Mouse (Mus musculus) lung, postnatal 10 days (tissue): ENCODE measurements around the gene Tssk2.

Source experiments
- DNase-seq: peaks from one replicate; pipeline ENCODE4 v3.0.0; 2021

The Tssk2 gene

DNA sequence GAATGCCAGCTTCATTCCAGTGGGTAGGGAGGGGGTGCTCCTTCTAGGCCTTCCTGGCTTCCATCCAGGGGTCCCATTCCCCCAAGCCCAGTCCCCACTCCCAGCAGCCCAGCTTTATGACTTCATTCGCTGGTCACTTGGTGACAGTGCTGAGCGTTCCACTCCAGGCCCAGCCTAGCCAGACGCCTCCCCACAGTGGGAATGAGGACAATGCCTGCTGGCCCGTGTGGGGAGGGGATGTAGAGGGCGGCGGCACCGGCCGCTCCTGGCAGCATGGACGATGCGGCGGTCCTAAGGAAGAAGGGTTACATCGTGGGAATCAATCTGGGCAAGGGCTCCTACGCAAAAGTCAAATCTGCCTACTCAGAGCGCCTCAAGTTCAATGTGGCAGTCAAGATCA, at the start of gene Tssk2, which contains the start of gene Dgcr2:
Gene Tssk2 (plus strand): TSS at position 176 of the 400 bp plus-strand sequence.
Gene Dgcr2 (minus strand): TSS at position 101 of the 400 bp plus-strand sequence.
- no peak for DNase-seq

DNA sequence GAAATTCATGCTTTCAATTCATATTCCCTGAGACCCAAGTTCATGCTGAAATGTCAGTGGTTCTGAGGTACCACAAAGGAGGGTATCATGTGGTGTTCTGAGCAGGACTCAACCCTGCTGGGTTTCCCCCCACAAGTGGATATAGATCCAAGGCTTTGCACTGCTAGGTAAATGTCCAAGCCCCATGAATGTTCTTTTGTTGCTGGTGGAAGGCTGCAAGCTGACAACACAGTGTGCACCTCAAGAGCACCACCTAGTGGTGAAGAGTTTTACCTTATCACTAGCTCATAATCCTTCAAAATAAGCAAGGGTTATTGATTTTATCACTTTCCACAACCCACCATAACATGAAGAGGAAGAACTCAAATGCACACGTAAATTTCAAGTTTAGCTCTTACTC, 49.5 kb upstream of the Tssk2 start:
- peak; percentile 66 for DNase-seq

DNA sequence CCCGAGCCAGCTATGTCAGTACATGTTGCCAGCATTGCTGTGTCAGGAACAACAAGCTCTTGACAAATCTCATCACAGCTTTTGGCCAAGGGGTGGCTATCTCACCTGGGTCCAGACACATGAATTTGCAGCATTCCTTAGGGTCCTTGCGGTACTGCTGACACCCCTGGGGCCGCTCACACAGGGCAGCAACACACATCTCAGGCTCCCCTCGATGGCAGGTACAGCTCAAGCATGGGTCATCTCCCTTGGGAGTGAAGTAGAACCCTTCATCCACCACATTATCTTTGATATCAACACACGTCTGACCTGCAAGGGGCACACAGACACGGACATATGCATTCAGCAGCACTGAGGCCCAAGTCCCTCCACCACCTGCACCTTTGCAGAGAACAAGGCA, 49.0 kb upstream of the Tssk2 start:
- no peak for DNase-seq

DNA sequence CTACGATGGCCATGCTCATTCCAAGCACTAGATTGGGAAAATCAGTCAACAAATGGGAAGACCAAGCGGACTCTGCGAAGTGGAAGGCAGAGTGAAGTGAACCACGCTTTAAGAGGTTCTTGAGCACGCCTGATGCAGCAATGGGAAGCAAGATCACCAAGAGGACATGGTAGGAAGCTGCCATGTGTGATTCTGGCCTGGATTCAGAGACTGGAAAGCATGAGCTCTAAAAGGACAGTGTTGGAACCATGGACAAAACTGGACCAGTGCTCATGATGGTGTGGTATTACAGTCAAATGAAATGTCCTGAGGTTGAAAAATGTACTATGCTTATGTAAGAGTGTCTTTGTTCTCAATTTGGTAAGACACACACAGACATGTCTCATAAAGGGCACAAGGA, 47.1 kb upstream of the Tssk2 start:
- no peak for DNase-seq

DNA sequence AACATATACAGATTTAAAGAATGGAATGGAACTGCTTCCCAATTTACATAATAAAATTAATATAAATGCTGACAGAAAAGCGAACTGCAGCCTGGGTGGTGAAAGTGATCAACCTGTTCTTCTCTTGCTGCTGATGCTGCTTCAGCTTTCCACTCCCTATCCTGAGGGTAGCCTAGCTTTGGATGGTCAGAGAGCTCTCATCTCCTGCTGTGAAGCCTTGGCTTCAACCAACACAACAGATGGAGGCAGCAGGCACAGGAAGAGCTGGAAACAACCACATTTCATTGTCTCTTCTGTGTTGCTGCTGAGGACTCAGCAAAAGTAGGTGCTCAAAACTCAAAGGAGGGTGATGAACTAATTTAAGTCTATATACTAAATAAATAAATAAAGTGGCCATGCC, 46.6 kb upstream of the Tssk2 start:
- no peak for DNase-seq

DNA sequence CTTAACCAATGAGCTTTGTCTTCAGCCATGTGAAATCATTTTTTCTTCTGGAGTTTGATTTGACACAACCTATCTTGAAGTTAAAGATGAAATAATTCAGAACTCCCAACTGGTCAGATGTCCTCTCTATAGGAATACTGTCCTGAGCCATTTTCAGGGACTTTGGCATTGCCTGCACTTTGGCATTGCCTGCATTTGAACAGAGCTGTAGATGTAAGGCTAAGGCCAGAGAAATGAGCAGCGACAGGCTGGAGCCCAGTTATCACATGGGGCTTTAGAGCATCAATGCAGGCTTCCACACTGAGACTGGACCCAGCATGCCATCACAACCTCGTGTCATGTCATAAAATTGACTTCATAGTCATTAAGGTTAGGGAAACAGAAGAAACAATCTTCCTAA, 45.2 kb upstream of the Tssk2 start:
- no peak for DNase-seq

DNA sequence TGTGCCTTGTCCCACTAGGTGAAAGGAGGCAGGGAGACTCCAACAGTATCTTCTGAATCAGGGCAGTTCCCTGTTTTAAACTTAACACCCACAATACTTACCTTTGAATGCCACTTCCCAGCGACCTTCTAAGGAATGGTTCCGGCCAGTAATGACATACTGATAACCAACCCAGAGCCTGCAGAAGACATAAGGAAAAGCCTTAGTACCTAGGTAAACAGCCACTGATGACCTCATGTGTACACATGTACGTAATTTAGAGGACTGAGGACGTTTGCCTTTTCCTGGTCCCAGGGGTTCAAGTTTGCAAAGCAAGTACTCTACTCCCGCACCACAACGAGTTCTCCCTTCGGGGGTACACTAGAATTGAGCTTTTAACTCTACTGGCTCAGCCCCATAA, 41.3 kb upstream of the Tssk2 start:
- no peak for DNase-seq

DNA sequence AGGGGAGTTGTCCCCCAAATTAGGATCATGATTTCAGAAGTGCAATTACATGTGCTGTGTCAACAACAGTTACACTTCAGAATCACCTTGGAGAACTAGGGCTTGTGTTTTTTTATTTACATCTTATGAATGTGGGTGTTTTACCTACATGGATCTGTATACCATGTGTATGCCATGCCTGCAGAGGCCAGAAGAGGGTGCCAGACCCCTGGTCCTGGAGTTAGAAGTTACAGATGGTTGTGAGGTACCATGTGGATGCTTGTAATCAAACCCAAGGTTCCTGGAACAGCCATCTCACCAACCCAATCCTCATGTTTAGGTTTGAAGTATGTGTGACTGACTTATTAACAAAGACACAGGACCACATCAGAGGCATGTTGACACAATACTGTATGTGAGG, 39.8 kb upstream of the Tssk2 start:
- DNase-seq = no peak

DNA sequence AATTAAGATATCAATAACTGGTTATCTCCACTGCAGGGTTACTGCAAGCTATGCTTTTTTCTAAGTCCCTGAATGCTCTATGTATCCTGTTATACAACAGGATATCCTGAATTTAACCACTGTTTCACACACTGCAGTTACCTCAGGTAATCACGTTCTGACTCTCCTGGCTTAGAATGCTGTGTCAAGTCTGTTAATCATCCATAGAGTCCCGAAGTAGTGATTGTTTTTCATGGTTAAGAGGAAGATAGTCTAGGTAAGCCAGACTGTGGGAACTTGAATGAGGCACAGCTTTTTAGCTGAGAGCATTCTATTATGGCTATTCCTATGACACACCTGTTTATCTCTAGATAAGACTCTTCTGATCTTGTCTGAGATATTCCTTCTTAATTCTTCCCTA, 33.1 kb upstream of the Tssk2 start:
- DNase-seq = no peak

DNA sequence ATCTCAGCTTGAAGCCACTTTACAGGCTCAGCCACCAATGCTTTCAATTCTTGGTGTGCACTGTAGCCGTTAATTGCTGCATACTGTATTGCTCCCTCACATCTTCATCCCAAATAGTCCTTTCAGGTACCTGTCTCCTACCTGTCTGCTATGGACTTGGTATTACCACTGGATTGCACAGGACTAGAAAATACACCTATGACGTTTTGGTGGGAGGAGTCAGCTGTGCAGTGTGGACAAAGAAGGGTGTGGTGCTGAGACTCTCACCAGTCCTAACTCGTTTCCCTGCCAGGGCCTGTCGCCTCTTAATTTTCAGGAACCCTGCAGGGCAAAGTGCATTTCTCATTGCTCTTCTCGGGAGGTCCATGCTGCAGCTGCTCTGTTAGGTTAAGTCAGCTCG, 32.7 kb upstream of the Tssk2 start:
- peak; percentile 27 for DNase-seq

DNA sequence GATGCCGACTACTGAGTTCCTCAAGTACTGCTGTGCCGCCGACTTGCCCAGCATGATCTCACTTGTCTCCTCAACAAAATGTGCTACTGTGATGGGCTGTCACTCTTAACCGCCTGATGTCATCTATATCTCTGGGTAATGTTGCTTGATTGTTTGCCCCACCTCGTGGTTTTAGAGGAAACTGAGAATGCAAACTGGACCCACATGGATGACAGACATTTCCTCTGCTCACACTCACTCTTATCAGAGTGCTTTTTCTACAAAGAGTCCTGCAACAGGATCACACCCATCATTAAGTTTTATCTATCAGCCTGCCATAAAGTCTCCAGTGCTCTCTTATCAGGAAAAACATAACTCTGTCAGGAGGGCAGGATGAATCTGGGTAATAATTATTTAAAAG, 27.2 kb upstream of the Tssk2 start:
- no peak for DNase-seq

DNA sequence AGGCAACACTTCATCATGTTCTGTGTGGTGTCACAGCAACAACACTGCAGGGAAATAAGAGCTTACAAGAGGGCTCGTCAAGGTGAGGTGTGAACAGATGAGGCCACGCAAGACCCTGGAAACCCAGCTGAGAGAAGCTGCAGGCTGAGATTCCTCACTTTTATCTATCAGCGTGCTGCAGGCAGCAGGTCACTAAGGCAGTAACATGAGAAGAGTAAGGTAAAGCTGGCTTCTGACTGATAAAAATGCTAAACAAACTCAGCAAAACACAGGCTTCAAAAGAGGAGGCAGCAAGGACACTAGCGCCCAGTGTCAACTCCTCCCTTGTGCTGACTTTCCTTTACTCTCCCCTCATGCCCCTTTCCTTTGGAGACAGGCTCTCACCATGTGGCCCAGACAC, 25.4 kb upstream of the Tssk2 start:
- DNase-seq = no peak

DNA sequence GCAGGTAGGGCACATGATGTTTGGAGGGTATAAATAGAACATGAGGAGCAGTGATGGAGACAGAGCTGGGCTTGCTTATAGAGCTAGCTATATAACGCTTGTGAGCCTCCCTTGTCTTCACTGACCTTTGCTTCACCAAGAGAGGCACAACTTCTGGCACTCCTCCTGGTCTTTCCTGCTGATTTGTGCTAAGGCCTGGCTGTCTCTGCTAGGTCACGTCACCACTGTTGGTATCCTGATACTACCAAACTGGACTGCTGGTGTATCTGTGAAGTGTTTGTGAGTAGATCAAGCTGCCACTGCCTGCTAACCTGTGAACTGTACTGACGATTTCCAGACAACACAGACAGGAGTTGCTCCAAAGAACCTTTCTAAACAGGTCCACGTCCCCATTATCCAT, 23.3 kb upstream of the Tssk2 start:
- DNase-seq = no peak

DNA sequence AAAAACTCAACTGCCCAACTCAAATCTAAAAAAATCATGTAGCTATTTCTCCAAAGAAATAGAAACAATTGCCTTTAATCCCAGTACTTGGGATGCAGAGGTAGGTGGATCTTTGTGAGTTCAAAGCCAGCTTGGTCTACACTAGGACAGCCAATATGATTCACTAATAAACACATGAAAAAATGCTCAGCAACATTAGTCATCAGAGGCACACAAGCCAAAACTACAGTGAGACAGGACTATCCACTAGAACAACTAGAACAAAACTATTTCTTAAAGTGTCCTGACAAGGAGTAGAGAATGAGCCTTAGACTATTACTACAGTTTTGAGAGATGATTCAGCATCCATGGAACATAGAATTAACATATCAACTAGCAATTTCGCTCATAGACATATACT, 22.3 kb upstream of the Tssk2 start:
- no peak for DNase-seq

DNA sequence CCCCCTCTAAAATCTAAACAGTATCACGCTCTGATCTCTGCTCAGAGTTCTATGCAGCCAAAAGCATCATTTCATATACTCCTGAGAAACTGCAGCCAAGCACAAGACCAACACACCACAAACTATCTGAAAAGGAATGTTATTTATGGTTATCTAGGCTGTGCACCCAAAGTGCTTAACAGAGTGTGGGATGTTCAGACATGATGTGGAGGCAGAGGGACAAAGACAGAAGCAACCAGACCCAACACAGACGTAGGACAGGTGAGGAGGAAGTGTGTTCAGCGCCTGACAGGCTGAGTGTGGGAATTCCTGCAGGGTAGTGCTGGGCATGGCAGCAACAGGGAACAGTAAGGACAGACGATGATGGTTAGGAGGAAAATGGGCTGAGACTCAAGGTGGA, 18.9 kb upstream of the Tssk2 start:
- no peak for DNase-seq

DNA sequence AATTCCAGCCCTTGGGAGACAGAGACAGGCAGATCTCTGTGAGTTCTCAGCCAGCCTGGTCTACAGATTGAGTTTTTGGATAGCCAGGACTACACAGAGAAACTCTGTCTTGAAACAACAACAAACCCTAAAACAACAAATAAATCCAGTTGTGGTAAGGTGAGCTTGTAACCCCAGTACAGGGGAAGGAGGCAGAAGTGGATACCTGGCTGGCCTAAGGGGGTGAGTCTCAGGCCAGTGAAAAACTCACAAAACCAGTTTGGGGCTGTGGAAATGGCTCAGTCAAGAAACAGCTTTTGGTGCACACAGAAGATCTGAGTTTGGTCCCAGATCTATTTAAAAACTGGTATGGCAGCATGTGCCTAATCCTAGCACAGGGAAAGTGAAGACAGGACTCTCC, 16.2 kb upstream of the Tssk2 start:
- DNase-seq = no peak

DNA sequence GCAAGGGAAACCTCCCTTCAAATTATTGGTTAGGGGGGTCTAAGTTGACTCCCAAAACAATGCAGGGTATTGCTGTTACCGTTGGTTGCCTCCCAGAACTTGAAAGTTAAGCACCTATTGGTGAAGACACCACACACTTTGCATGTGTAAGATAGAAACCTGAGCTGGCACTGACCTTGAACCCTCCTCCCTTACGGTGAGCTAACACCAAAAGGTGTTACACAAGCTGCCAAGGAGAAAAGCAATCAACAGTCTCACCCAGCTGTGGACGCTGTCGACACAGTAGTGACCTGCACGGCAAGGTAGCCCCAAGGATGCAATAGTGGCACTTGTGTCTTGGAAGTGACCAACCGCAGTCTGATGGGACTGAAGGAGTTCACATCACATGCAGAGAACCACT, 14.3 kb upstream of the Tssk2 start:
- DNase-seq = no peak

DNA sequence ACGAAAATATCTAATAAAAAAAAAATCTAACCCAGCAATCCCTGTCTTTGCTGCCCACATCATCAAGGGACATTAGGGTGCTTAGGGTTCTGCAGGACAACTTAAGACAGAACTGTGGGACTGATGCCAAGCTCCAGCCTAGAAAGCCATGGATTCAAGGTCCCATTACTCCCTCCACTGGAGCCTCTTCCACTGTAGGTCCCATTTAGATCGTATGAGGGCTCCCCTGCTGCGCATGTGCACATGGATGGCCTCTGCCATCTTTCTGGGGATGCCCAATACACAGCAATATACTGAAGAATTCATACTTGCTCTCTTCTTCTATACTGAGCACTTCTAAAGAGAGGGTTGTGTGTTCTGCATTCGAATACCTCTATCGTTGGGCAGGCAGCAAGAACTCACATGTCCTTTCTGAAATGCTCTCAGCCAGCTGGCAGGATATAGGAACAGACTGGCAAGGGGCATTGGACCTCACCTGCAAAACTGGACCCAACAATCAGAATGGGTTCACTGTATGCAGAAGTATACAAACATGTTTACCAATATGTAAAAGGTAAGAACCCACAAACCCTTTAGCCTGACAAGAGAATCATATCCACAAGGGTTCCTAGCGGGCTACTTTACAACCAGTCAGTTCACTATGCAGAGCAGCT, 8.6 kb upstream of the Tssk2 start:
- DNase-seq = no peak

DNA sequence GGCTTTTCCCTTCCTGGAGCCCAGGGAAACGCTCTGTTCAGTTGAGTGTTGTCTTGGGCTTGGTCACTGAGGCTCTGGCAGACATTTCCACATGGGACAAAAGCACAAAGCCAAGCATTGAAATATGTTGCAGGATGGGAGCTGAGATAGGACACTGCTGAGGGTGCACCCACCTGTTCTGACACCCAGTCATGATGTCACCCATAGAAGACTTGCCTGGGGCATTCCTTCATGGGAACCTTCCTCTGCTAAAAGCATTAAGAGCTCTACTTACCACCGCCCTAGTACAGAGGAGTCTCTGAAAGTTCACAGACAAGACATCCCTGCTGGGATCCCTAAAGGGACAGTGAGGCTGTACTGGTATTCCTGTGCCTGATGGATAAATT, 8.1 kb upstream of the Tssk2 start:
- DNase-seq = no peak

DNA sequence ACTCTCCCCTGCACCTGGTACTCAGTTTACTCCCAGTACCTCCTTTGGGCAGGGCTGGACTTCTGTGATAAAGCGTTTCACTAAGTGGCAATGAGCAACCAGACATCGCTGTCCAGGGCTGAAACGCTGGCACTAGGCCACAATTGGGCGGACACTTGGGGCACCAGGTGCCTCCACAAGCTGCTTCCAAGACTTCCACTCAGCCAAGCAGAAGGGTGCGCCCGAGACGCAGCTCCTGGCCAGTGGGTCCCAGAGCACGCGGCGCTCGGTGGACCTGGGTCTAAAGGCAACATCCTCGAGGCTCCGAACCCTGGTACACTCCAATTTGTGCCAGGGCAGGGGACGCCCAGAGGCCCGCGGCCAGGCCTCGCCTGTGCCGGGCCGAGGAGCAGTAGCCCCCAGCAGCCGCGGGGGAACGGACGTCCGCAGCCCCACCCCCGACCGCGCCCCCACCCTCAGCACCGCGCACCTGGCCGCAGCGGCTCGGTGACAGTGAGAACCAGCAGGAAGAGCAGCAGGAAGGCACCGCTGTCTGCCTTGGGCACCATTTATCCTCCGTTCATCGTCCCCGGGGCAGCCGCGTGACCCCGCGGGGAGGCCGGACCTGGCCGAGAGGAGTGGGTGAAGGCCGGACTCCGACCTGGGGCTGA, 7.4 kb upstream of the Tssk2 start:
- peak; percentile 84 for DNase-seq

DNA sequence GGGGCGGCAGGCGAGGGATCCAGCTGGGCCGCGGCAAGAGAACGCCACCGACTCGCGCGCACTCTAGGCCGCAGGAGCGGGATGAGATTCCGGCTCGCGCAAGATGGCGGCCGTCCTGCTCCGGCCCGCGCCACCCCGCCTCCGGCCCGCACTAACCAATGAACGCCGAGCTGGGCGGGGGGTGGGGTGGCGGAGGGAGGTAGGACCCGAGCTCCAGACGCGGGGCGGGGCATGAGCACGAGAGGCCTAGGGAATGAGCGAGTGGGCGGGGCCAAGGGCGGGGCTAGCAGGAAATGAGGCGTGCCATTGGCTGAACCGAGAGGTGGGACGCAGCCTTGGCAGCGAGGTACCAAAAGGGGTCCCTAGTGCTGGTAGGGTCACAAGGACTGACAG, 6.9 kb upstream of the Tssk2 start, which contains the start of gene Gm20518:
Gene Gm20518 (minus strand): TSS at position 105 of the 393 bp plus-strand sequence.
- DNase-seq = peak; percentile 99

DNA sequence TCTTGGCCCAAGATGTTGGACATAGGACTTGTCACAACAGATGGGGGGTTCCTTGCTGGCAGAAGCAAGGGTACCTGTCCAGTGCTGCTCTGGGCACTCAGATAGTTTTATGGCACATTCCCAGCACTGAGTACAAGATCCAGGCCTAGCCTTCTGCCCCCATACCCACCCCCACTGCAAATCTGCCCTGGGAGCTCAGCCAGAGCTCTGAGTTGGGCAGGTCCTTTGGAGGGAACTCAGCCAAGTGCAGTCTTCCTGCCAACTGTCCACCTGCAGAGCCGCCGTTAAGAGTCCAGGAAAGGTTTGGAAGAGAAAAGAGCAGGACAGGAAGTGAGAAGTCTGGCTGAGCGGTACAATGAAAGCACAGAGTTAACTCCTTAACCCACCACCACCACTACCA, 5.8 kb upstream of the Tssk2 start:
- peak; percentile 51 for DNase-seq

DNA sequence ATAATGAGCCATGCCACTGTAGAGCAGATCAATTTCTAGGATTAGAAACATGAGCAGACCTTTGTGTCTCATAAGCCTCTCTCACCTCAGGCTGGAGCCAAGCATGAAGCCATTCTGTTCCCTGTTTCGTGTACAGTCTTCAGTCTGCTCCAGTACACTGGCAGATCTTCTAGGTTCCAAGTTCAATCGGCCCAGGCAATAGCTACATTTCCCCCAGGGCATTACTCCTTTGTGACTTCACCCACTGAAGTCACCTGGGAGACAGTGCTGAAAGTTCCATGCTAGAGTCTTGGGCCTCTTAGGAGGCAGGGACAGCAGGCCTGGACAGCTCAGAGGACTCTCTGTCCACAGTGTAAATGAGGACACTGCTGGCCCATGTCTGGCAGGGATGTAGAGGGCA, 4.5 kb upstream of the Tssk2 start, which contains the start of gene Tssk1:
Gene Tssk1 (plus strand): TSS at position 301 of the 400 bp plus-strand sequence.
- no peak for DNase-seq

DNA sequence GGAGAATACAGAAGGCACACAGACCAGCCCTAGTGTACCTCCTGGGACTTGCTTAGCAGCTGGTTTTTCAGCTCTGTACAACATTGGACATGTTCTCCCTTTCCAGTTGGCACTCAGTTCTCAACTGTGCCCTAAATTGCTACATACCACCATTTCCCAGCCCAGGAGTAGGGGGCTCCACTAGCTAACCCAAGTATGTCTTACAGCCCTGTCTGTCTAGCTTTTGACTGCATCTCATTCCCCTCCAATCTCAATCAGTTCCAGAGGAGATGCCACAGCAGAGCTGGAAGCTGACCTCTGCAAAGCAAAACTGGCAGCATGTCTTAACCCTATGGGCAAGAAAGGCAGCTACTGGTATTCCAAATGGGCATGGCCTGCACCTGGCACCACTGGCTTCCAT, 2.3 kb upstream of the Tssk2 start:
- DNase-seq = no peak

DNA sequence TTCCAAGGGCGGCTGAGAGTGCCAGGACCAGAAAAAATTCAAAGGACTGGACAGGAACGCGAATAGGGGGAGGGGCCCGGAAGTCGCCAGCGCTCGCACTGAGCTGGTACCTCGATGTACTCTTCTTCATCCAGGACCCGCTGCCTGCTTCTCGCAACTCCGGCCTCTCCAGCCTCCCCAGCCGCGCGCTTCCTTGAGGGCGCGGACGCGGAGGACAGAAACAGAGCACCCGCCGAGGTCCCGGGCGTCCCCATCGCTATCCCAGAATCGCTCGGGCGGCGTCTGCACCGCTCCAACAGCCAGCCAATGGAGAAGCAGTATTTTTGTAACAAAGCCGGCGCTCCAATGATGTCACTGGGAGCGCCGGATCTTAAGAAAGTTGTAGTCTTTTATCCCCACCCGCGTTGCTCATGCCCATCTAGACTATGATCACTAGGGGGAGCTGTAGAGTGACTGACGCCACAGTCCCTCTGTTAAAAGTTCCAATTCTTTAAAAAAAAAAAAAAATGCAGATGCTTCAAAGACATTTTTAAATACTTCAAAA, 12.7 kb downstream of the Tssk2 start, which contains the start of gene Ess2:
Gene Ess2 (minus strand): TSS at position 297 of the 544 bp plus-strand sequence.
- peak; percentile 95 for DNase-seq
